Mouse (Mus musculus) left cerebral cortex, postnatal 25 days (tissue): Measurements from ENCODE around the gene Nxph1. TPM values are rescaled to one million over a fixed set of nuclear protein-coding genes. Genes with fewer than 3 reads are reported as not detected.

Experiments used
- DNase-seq, 2 experiments: peaks; one replicate each; pipeline ENCODE4 v3.0.0; 2022; ENCODE audit warnings: low spot score in 2 of 2, mixed read lengths in 1 of 2
- intact Hi-C: fragments of 180-260 bp; cut with DNase I; formaldehyde crosslinking; loops from one replicate; pipeline ENCODE4 v1.15.1; 2025
- total RNA-seq, 2 experiments: library from RNA; stranded (reverse); gene quantifications; 2 replicates each; pipeline ENCODE4 v1.2.3; 2021

Nxph1 gene
- total RNA-seq, 2 experiments from 2014 or later = 39.6 to 43.0 TPM

- intact Hi-C loops = no loop called here
- DNase-seq = no peak
Measured at GRCm38 (mm10) chr6:9083851-9084250, 135.6 kb downstream of the Nxph1 start.

DNA sequence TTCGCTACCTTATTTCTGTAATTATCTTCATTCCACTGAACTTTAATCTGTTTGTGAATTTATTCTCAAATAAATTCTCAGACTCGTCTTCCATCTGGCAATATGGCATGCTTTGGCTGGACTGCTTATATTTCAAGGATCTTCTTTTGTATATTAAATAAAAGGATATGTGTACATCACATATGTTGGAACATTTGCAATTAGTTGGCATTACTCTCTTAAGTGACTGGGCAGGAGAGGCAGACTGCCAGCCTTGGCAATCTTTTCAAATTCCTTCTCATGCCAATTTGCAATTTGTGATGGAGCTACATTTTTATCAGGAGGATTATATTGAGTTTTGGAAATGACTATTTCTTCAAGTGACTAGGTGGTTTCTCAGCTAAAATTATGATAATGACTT lies 149.1 kb downstream of the Nxph1 start:
- no peak for DNase-seq
- intact Hi-C loops = no loop called here

DNA sequence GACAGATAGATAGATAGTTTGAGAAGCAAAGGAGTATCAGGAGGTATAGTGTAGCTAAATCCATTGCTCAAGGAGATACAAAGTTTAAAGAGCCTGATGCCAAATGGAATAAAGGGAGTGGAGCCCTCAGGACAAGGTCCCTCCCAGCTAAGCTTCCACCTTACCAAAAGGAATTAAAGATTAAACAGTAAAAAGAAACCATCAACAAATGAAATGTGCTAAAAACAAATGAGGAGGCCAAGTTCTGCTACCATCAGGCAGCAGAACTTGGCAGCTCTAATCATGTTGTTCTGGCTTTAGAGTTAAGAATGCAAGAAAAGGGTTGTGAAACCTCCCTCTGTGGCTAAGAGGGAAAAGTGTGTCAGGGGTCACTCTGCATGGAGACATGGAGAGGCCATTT lies 159.1 kb downstream of the Nxph1 start:
- DNase-seq = no peak
- intact Hi-C loops = no loop called here

DNA sequence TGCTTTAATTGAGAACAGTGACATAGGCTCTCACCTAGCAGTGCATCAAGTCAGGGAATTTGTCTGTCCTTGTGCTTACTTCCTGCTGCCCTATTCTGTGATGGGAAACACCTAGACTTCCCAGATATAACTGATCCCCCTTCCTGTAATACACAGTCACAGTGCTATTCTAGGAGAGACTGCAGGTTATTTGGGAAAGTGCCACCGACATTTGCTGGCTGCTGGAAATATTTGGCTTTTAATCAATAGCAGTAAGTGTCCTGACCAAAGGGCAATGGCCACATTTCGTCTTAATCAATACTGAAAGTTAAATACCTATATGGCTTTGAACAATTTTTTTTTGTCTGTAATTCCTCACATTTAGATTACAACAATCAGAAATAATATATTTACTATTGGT lies 170.9 kb downstream of the Nxph1 start:
- intact Hi-C loops = no loop called here
- DNase-seq = no peak

- no peak for DNase-seq
- intact Hi-C loops = no loop called here
Measured at GRCm38 (mm10) chr6:9124321-9124914, 176.2 kb downstream of the Nxph1 start.

DNA sequence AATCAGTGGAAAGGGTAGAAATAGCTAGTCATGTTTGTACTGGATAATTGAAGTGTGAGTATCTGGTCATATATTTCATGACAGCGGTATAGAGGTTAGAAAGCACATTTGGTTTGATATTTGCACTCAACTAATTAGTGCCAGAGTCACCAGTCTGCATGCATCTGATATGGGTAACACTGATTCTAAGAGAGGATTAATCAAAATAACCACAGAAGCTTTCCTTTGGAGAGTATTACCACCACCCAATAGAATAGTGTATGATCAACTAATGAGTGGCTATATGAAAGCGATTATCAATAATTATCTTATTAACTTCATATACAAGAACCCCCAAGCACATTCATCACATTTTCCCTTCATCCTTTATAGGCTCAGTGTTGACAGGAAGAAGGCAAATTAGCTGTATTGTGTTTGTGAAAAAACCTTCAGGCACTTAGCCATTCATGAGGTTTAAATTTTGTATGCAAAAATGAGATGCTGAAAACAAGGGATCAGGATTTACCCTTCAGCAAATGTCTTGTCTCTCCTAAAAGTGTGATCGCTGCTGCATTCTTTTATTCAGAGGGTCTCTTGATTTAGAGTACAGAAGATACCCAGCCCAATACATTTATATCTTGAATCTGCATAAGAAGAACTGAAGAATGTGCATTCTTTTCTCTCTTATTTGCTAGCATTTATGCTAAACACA lies 185.5 kb downstream of the Nxph1 start:
- no peak for DNase-seq
- intact Hi-C loops = no loop called here

- intact Hi-C loops = no loop called here
- no peak for DNase-seq
Measured at GRCm38 (mm10) chr6:9147966-9148365, 199.7 kb downstream of the Nxph1 start.

- intact Hi-C loops = no loop called here
- DNase-seq = no peak
Measured at GRCm38 (mm10) chr6:9149791-9150190, 201.6 kb downstream of the Nxph1 start.

DNA sequence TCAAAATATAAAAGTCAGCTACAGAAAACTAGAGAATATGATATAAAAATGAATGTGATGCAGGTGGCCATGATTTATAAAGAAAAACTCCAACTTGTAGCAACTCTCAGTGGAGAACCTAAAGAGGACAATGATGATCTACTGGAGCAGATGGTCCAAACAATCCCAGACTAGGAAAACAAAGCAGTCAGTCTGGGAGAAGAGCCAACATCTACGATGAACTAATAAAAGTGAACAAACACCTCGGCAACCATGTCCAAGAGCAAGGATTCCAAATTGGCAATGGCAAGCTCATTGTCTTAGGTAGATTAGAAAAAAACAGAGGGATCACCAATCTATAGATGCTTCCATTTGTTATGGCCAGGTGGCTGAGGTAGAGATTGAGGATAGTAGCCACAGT lies 211.0 kb downstream of the Nxph1 start:
- no peak for DNase-seq
- intact Hi-C loops = no loop called here

- no peak for DNase-seq
- intact Hi-C loops = no loop called here
Measured at GRCm38 (mm10) chr6:9182477-9182876, 234.2 kb downstream of the Nxph1 start.

- intact Hi-C loops = no loop called here
- DNase-seq = peak in 1 of 2 experiments; percentile 13
Measured at GRCm38 (mm10) chr6:9210730-9211129, 262.5 kb downstream of the Nxph1 start.

DNA sequence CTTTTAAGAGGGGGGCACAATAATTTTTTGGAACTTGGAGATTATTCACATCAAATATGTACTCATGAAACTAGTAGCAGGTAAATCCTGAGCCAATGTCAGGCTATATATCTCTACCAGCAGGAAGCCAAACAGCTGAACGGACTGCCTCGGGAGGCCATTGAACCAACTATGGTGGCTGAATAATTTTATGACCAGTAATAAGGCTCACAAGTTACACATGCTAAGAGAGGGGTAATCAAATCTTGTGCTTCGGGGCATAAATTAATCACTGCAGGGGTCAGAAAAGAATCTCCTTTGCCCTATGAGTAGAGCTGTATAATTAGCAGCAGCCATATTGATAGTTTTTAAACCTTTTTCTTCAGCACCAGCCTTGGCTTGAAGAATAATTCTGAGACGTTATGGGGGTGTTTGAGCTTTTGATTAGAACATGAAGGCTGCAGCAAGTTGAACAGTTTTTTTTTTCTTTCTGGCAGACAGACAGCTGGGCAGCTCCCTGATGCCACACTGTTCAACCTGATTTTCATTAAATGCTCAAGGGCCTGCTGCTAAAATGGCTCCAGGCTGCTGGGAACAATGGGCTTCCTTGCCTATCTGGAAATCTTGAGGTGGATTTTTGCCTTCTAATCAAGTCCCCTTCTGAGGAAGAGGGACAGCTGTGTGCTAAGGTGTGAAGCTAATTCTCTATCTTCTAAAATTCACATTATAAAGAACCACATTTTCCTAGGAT lies 272.7 kb downstream of the Nxph1 start:
- no peak for DNase-seq
- intact Hi-C loops = no loop called here

DNA sequence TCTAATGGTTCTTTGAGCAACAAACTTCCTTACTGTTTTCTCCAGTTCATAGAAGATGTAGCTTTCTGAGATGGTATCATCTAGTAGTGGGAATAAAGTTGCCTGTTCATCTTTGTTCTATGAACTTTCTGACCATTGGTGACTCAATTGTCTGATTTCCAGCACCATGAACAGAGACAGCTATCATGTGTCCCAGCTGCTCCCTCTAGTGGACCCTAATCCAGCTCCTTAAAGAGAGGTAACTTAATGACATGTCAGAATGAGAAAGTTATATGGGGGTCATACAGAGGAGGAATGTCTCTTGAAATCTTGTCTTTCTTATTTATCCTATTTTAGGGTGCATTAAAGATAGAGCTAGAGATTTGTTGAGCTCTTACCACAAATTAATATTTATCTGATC lies 286.6 kb downstream of the Nxph1 start:
- intact Hi-C loops = loop anchor here (2.0 kb wide), 1 partner anchor 284 kb away; no protein-coding TSS in a partner anchor
- DNase-seq = peak in 1 of 2 experiments; percentile 14

GRCm38 (mm10) chr6:9267998-9268397 lies 319.8 kb downstream of the Nxph1 start:
- intact Hi-C loops = no loop called here
- no peak for DNase-seq

Other genes with a start within 250 kb of the Nxph1 start
- 10 to 100 TPM; 61.9 to 62.3 TPM for gene Ica1, start 169.9 kb upstream of the Nxph1 start, total RNA-seq